Mouse (Mus musculus) layer of hippocampus, postnatal 36 days (tissue): ENCODE results near the gene Itgae. TPM values are rescaled to one million over a fixed set of nuclear protein-coding genes. Genes with fewer than 3 reads are reported as not detected.

Source experiments
- total RNA-seq, 2 experiments: library from RNA; stranded (reverse); gene quantifications; 2 replicates each; pipeline ENCODE4 v1.2.3; 2021

The Itgae gene
- total RNA-seq, 2 experiments from 2014 or later, result 0.15 to 0.18 TPM

Other genes with a start within 250 kb of the Itgae start
- gene Atp2a3, start 129.4 kb upstream of the Itgae start, total RNA-seq, result 1 to 10 TPM; 4.3 to 5.7 TPM
- under 1 TPM; 0.46 to 0.62 TPM for gene P2rx1, start 91.5 kb upstream of the Itgae start, total RNA-seq
- 100 to 1,000 TPM; 157 to 161 TPM for gene Camkk1, start 71.6 kb upstream of the Itgae start, total RNA-seq
- gene Ncbp3, start 42.8 kb upstream of the Itgae start, total RNA-seq, result 10 to 100 TPM; 10.3 to 10.9 TPM
- under 1 TPM; 0.23 to 0.32 TPM for gene Haspin, start 47.7 kb downstream of the Itgae start, total RNA-seq
- gene P2rx5, start 69.8 kb downstream of the Itgae start, total RNA-seq, result 1 to 10 TPM; 2.3 to 3.4 TPM
- gene Emc6, start 86.5 kb downstream of the Itgae start, total RNA-seq, result 10 to 100 TPM; 51.5 to 59.7 TPM
- 10 to 100 TPM; 10.9 to 11.2 TPM for gene Tax1bp3, start 86.5 kb downstream of the Itgae start, total RNA-seq
- gene Ctns, start 108.5 kb downstream of the Itgae start, total RNA-seq, result 10 to 100 TPM; 21.2 to 24.8 TPM
- gene Shpk, start 108.9 kb downstream of the Itgae start, total RNA-seq, result 1 to 10 TPM; 3.4 to 3.5 TPM
- gene Trpv1, start 143.7 kb downstream of the Itgae start, total RNA-seq, result under 1 TPM in 1 of 2 experiments, not detected in 1; 0.17 TPM
- gene Trpv3, start 176.8 kb downstream of the Itgae start, total RNA-seq, result under 1 TPM; 0.25 to 0.38 TPM
- 10 to 100 TPM; 11.9 to 14.4 TPM for gene Aspa, start 239.0 kb downstream of the Itgae start, total RNA-seq
- gene Gm49340, start 239.2 kb downstream of the Itgae start, total RNA-seq, result not detected
- not detected for gene Spata22, start 239.2 kb downstream of the Itgae start, total RNA-seq